Mouse (Mus musculus): ENCODE results near the gene Tmem39a. TPM values are rescaled to one million over a fixed set of nuclear protein-coding genes. Genes with fewer than 3 reads are reported as not detected.

The Tmem39a gene
- total and polyA plus RNA-seq, 3 experiments, result 38.1 to 352 (median 116) TPM

- no peak overlapping the region for H3K9ac ChIP-seq (ENCODE audit: control insufficient read depth, low read depth, low read length, poor library complexity, severe bottlenecking)
- no peaks in the 10 kb centered on the region for H3K4me1 ChIP-seq (ENCODE audit: control insufficient read depth in 1 of 2, insufficient read depth in 2 of 2, low read length in 2 of 2)
- no peaks in the 10 kb centered on the region for H3K9me3 ChIP-seq (replicated peaks; ENCODE audit: insufficient read depth, low read length)
- DNase-seq (ENCODE audit: low read depth, low spot score), result peak; percentile 50
- H3K79me2 ChIP-seq (ENCODE audit: control insufficient read depth, insufficient read depth, low read length, poor library complexity), result no peaks in the 10 kb centered on the region
- TF ChIP-seq RCOR1 (IDR thresholded peaks at IDR 0.05; ENCODE audit: low read depth, low read length) (no peak), CTCF (IDR thresholded peaks at IDR 0.05 in 2 of 3, conservative IDR thresholded peaks at IDR 0.05 in 1 of 3; ENCODE audit: control insufficient read depth in 1 of 3, insufficient read depth in 1 of 3, low read depth in 2 of 3, low read length in 3 of 3, poor library complexity in 1 of 3, severe bottlenecking in 1 of 3) (peak in 2 of 3 experiments; percentile 36 to 42; a peak in 4 of 6 replicates)
- H3K4me3 ChIP-seq (ENCODE audit: control insufficient read depth in 1 of 2, insufficient read depth in 1 of 2, low read depth in 2 of 2, low read length in 2 of 2), result no peak overlapping the region
- H3K27me3 ChIP-seq (ENCODE audit: control insufficient read depth in 1 of 2, insufficient read depth in 2 of 2, low read length in 2 of 2), result peaks cover 2 to 3% of the 10 kb centered on the region in 2 experiments; a peak in 3 of 4 replicates
- no peaks in the 10 kb centered on the region for H3K36me3 ChIP-seq (ENCODE audit: control insufficient read depth in 1 of 2, insufficient read depth in 2 of 2, low read length in 2 of 2)
- no peak overlapping the region for H3K27ac ChIP-seq (ENCODE audit: control insufficient read depth, low read depth, low read length)
Observed at GRCm38 (mm10) chr16:38622283-38622682, 63.8 kb downstream of the Tmem39a start.

GRCm38 (mm10) chr16:38624303-38624702 lies 65.8 kb downstream of the Tmem39a start:
- H3K79me2 ChIP-seq (ENCODE audit: control insufficient read depth, insufficient read depth, low read length, poor library complexity), result no peaks in the 10 kb centered on the region
- no peaks in the 10 kb centered on the region for H3K9me3 ChIP-seq (replicated peaks; ENCODE audit: insufficient read depth, low read length)
- no peaks in the 10 kb centered on the region for H3K4me1 ChIP-seq (ENCODE audit: control insufficient read depth in 1 of 2, insufficient read depth in 2 of 2, low read length in 2 of 2)
- no peak overlapping the region for H3K27ac ChIP-seq (ENCODE audit: control insufficient read depth, low read depth, low read length)
- no peak overlapping the region for H3K9ac ChIP-seq (ENCODE audit: control insufficient read depth, low read depth, low read length, poor library complexity, severe bottlenecking)
- H3K27me3 ChIP-seq (ENCODE audit: control insufficient read depth in 1 of 2, insufficient read depth in 2 of 2, low read length in 2 of 2), result peaks cover 2 to 3% of the 10 kb centered on the region in 2 experiments; a peak in 3 of 4 replicates
- TF ChIP-seq TBP (IDR thresholded peaks at IDR 0.05; ENCODE audit: low read depth, low read length) (no peak), EP300 (IDR thresholded peaks at IDR 0.05; ENCODE audit: low read depth in 1 of 2, low read length in 2 of 2) (no peak), NELFE (IDR thresholded peaks at IDR 0.05; ENCODE audit: low read depth, low read length) (no peak), POLR2AphosphoS2 (IDR thresholded peaks at IDR 0.05; ENCODE audit: low read length) (no peak), SIN3A (IDR thresholded peaks at IDR 0.05; ENCODE audit: low read length) (no peak), CHD2 (IDR thresholded peaks at IDR 0.05; ENCODE audit: low read length) (no peak), MYC (IDR thresholded peaks at IDR 0.05; ENCODE audit: low read depth, low read length) (no peak), TAL1 (IDR thresholded peaks at IDR 0.05; ENCODE audit: low read length) (no peak)
- no peak overlapping the region for H3K4me3 ChIP-seq (ENCODE audit: control insufficient read depth in 1 of 2, insufficient read depth in 1 of 2, low read depth in 2 of 2, low read length in 2 of 2)
- H3K36me3 ChIP-seq (ENCODE audit: control insufficient read depth in 1 of 2, insufficient read depth in 2 of 2, low read length in 2 of 2), result no peaks in the 10 kb centered on the region
- DNase-seq (ENCODE audit: low read depth, low spot score), result no peak

DNA sequence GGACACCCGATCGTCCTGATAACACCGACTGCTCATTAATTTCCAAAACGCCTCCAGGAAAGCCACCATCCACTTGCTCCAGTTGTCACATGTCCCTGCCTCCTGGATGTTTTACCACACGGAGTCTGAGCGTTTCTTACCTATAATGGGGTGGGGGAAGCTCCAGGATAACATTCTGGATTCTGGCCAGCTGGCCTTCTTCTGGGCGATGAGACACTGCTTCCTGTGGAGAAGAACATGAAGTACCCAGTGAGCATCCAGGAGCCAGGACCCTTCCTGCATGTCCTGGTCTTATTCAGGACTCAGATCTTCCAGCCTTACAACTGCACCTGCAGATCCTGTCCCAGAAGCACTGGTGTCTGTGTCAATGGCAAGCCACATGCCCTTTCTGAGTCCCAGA lies 66.9 kb downstream of the Tmem39a start:
- no peak for TF ChIP-seq HCFC1 (IDR thresholded peaks at IDR 0.05; ENCODE audit: low read depth, low read length)
- no peak for TF ChIP-seq GABPA (IDR thresholded peaks at IDR 0.05; ENCODE audit: low read depth, low read length)
- no peak for TF ChIP-seq TCF12 (IDR thresholded peaks at IDR 0.05; ENCODE audit: low read depth, low read length)
- no peak for TF ChIP-seq SMC3 (IDR thresholded peaks at IDR 0.05; ENCODE audit: low read depth, low read length)
- no peak for TF ChIP-seq ZMIZ1 (IDR thresholded peaks at IDR 0.05; ENCODE audit: low read depth, low read length)
- no peak for TF ChIP-seq MEF2A (IDR thresholded peaks at IDR 0.05; ENCODE audit: extremely low read depth, insufficient replicate concordance, low read depth, low read length, poor library complexity, severe bottlenecking)
- TF ChIP-seq RAD21 (IDR thresholded peaks at IDR 0.05; ENCODE audit: low read depth, low read length), result no peak
- TF ChIP-seq USF2 (IDR thresholded peaks at IDR 0.05; ENCODE audit: borderline replicate concordance in 1 of 2, insufficient read depth in 1 of 2, low read depth in 1 of 2, low read length in 2 of 2), result no peak
- no peak for TF ChIP-seq MYC (IDR thresholded peaks at IDR 0.05; ENCODE audit: low read depth, low read length)
- TF ChIP-seq POLR2AphosphoS2 (IDR thresholded peaks at IDR 0.05; ENCODE audit: low read length), result no peak
- no peak for TF ChIP-seq TBP (IDR thresholded peaks at IDR 0.05; ENCODE audit: low read depth, low read length)
- no peak for TF ChIP-seq GATA1 (IDR thresholded peaks at IDR 0.05; ENCODE audit: low read depth, low read length)
- no peak for TF ChIP-seq CHD1 (IDR thresholded peaks at IDR 0.05; ENCODE audit: low read depth, low read length)
- no peak for TF ChIP-seq ETS1 (IDR thresholded peaks at IDR 0.05; ENCODE audit: low read depth, low read length)
- no peak for TF ChIP-seq EP300 (IDR thresholded peaks at IDR 0.05; ENCODE audit: low read depth in 1 of 2, low read length in 2 of 2)
- no peak for TF ChIP-seq MAFK (IDR thresholded peaks at IDR 0.05; ENCODE audit: borderline replicate concordance, low read depth, low read length)

More for the DNA sequence above, 66.9 kb downstream of the Tmem39a start:
- Histone ChIP-seq H3K9me3 (replicated peaks; ENCODE audit: insufficient read depth, low read length) (no peaks in the 10 kb centered on the region), H3K4me3 (ENCODE audit: control insufficient read depth in 1 of 2, insufficient read depth in 1 of 2, low read depth in 2 of 2, low read length in 2 of 2) (no peak overlapping the region), H3K27ac (ENCODE audit: control insufficient read depth, low read depth, low read length) (no peak overlapping the region), H3K4me1 (ENCODE audit: control insufficient read depth in 1 of 2, insufficient read depth in 2 of 2, low read length in 2 of 2) (no peaks in the 10 kb centered on the region), H3K9ac (ENCODE audit: control insufficient read depth, low read depth, low read length, poor library complexity, severe bottlenecking) (no peak overlapping the region), H3K36me3 (ENCODE audit: control insufficient read depth in 1 of 2, insufficient read depth in 2 of 2, low read length in 2 of 2) (no peaks in the 10 kb centered on the region), H3K27me3 (ENCODE audit: control insufficient read depth in 1 of 2, insufficient read depth in 2 of 2, low read length in 2 of 2) (peaks cover 2 to 3% of the 10 kb centered on the region in 2 experiments; a peak in 3 of 4 replicates), H3K79me2 (ENCODE audit: control insufficient read depth, insufficient read depth, low read length, poor library complexity) (no peaks in the 10 kb centered on the region)
- no peak for DNase-seq (ENCODE audit: low read depth, low spot score)

Measured in MEL (cell line).